Mouse (Mus musculus) hindbrain, postnatal 0 days (tissue): ENCODE data around the gene Inpp5e. TPM values are rescaled to one million over a fixed set of nuclear protein-coding genes. Genes with fewer than 3 reads are reported as not detected.
A peak's percentile ranks its signal among the peaks of the same experiment; 100 is the strongest.
"Not testable (repeated sequence)": the region's sequence is repeated elsewhere in the genome, so short reads cannot be mapped to it uniquely, and the experiment has no call there.

Experiments used
- ATAC-seq: fragments of 200-750 bp; cut with Nextera tagmentation; 2 replicates; pipeline ENCODE4 v1.8.0; 2017; ENCODE audit warnings: mild to moderate bottlenecking, moderate TSS enrichment, moderate library complexity
- DNase-seq: peaks from one replicate; pipeline ENCODE4 v3.0.0-alpha.2; 2015; ENCODE audit warnings: low spot score
- H3K27ac ChIP-seq: fragments of 300-500 bp; sonication (generic); 2 replicates; pipeline ENCODE4 v1.5.1; 2014; ENCODE audit warnings: mild to moderate bottlenecking
- H3K27me3 ChIP-seq: fragments of 300-500 bp; sonication (generic); 2 replicates; pipeline ENCODE4 v1.6.1; 2014; ENCODE audit warnings: low read length, mixed read lengths; ENCODE audit not compliant: insufficient read depth
- H3K36me3 ChIP-seq: fragments of 300-500 bp; sonication (generic); 2 replicates; pipeline ENCODE4 v1.6.1; 2014; ENCODE audit warnings: low read length, mixed read lengths; ENCODE audit not compliant: insufficient read depth
- H3K4me1 ChIP-seq: fragments of 300-500 bp; sonication (generic); 2 replicates; pipeline ENCODE4 v1.6.1; 2014; ENCODE audit warnings: antibody characterized with exemption, low read length, mixed read lengths; ENCODE audit not compliant: insufficient read depth
- H3K4me2 ChIP-seq: fragments of 300-500 bp; sonication (generic); 2 replicates; pipeline ENCODE4 v1.6.1; 2014; ENCODE audit warnings: low read depth, mild to moderate bottlenecking, low read length, moderate library complexity, mixed read lengths
- H3K4me3 ChIP-seq: fragments of 300-500 bp; sonication (generic); 2 replicates; pipeline ENCODE4 v1.5.1; 2014; ENCODE audit warnings: low read length
- H3K9ac ChIP-seq: fragments of 300-500 bp; sonication (generic); replicated peaks from 2 replicates; pipeline ENCODE4 v1.6.1; 2014; ENCODE audit warnings: mild to moderate bottlenecking, low read length, moderate library complexity, mixed read lengths
- H3K9me3 ChIP-seq: fragments of 300-500 bp; sonication (generic); 2 replicates; pipeline ENCODE4 v1.6.1; 2016; ENCODE audit warnings: low read length, mixed read lengths
- CTCF ChIP-seq: IDR thresholded peaks from 2 replicates; pipeline ENCODE4 v1.5.1; 2016; ENCODE audit warnings: antibody characterized with exemption, control low read depth, low read depth
- WGBS: fragments of 180-500 bp; shearing (Covaris S2); extraction: QIAGEN DNeasy Blood & Tissue Kit; methylation state at CpG from one replicate; pipeline ENCODE4 v1.1.7; 2014; 5-methylcytosine and 5-hydroxymethylcytosine counted together
- polyA plus RNA-seq: library from polyadenylated mRNA; unstranded; fragments of >200 nt; fragmentation: Nextera tagmentation; extraction: Ambion mirVana; gene quantifications from 2 replicates; pipeline ENCODE4 v1.2.1, GENCODE M21; 2015
- total RNA-seq: library from RNA; depleted of rRNA; stranded (reverse); fragments of >200 nt; gene quantifications from 2 replicates; pipeline ENCODE4 v1.2.3, GENCODE M21; 2014

The Inpp5e gene
- total and polyA plus RNA-seq, 2 experiments from 2014 or later = 16.3 to 40.6 TPM

- Histone ChIP-seq H3K9me3 (no peaks in the 10 kb centered on the region), H3K9ac (no peak overlapping the region), H3K36me3 (peaks cover 66% of the 10 kb centered on the region), H3K27ac (no peak overlapping the region), H3K4me1 (no peaks in the 10 kb centered on the region; the same call in 1 of the 2 replicates), H3K4me3 (no peak overlapping the region), H3K4me2 (no peak overlapping the region), H3K27me3 (no peaks in the 10 kb centered on the region)
- TF ChIP-seq CTCF = no peak
- ATAC-seq (no peak), DNase-seq (no peak)
- 90% methylated on average over 3 of the region's 3 CpGs for WGBS
Measured at GRCm38 (mm10) chr2:26390954-26391353, 18.0 kb downstream of the Inpp5e start.

- Histone ChIP-seq H3K4me1 (no peaks in the 10 kb centered on the region; the same call in 1 of the 2 replicates), H3K9ac (peak within 1 kb of the TSS; percentile 93), H3K4me3 (peak within 1 kb of the TSS; percentile 86), H3K36me3 (peaks cover 65% of the 10 kb centered on the region), H3K9me3 (no peaks in the 10 kb centered on the region), H3K4me2 (peak within 1 kb of the TSS; percentile 88), H3K27me3 (no peaks in the 10 kb centered on the region), H3K27ac (peak within 1 kb of the TSS; percentile 82)
- TF ChIP-seq CTCF = no peak
- peak; percentile 92 for ATAC-seq
- WGBS = under 1% methylated on average over 54 of the region's 60 CpGs
- peak; percentile 96 for DNase-seq
Measured at GRCm38 (mm10) chr2:26389154-26389690, 19.8 kb downstream of the Inpp5e start, which contains the start of the genes Entr1 and Pmpca. TSS of gene Entr1 (minus strand) at chr2:26389316. TSS of gene Pmpca (plus strand) at chr2:26389339.

- ATAC-seq (peak; percentile 70), DNase-seq (no peak)
- H3K4me2 ChIP-seq = peak overlapping the region; percentile 88
- H3K36me3 ChIP-seq = peaks cover 64% of the 10 kb centered on the region
- H3K9ac ChIP-seq = peak overlapping the region; percentile 93
- H3K27me3 ChIP-seq = no peaks in the 10 kb centered on the region
- no peaks in the 10 kb centered on the region; the same call in 1 of the 2 replicates for H3K4me1 ChIP-seq
- no peak for TF ChIP-seq CTCF
- WGBS = under 1% methylated on average over 40 of the region's 45 CpGs
- no peaks in the 10 kb centered on the region for H3K9me3 ChIP-seq
- H3K27ac ChIP-seq = peak overlapping the region; percentile 82
- H3K4me3 ChIP-seq = peak overlapping the region; percentile 86
Measured at GRCm38 (mm10) chr2:26388682-26389153, 20.3 kb downstream of the Inpp5e start.

GRCm38 (mm10) chr2:26387713-26388112 is 21.3 kb downstream of the Inpp5e start:
- no peak overlapping the region for H3K27ac ChIP-seq
- no peak overlapping the region for H3K4me3 ChIP-seq
- TF ChIP-seq CTCF = no peak
- no peaks in the 10 kb centered on the region for H3K9me3 ChIP-seq
- no peaks in the 10 kb centered on the region; the same call in 1 of the 2 replicates for H3K4me1 ChIP-seq
- H3K9ac ChIP-seq = 0 out of 2 replicates have a peak overlapping the region, but pooled peaks have one; percentile 93
- H3K4me2 ChIP-seq = peak overlapping the region; percentile 88; the same call in 1 of the 2 replicates
- 94% methylated on average over 3 of the region's 3 CpGs for WGBS
- H3K27me3 ChIP-seq = no peaks in the 10 kb centered on the region
- no peak for ATAC-seq
- H3K36me3 ChIP-seq = peaks cover 63% of the 10 kb centered on the region
- no peak for DNase-seq

GRCm38 (mm10) chr2:26380871-26381270 is 28.1 kb downstream of the Inpp5e start:
- peak overlapping the region; percentile 78 for H3K4me3 ChIP-seq
- H3K27ac ChIP-seq = peak overlapping the region; percentile 70; the same call in 1 of the 2 replicates
- not testable (repeated sequence) for H3K27me3 ChIP-seq, DNase-seq, ATAC-seq, H3K4me1 ChIP-seq, H3K9me3 ChIP-seq
- peak overlapping the region; percentile 98 for H3K4me2 ChIP-seq
- H3K9ac ChIP-seq = peak overlapping the region; percentile 70
- 36% methylated on average over 6 of the region's 6 CpGs for WGBS
- H3K36me3 ChIP-seq = peaks cover 53% of the 10 kb centered on the region

- Histone ChIP-seq H3K27me3 (no peaks in the 10 kb centered on the region), H3K36me3 (peaks cover 51% of the 10 kb centered on the region), H3K27ac (peak within 1 kb of the TSS; percentile 70), H3K9ac (peak within 1 kb of the TSS; percentile 70), H3K4me3 (peak within 1 kb of the TSS; percentile 78), H3K9me3 (no peaks in the 10 kb centered on the region), H3K4me2 (peak within 1 kb of the TSS; percentile 98), H3K4me1 (no peaks in the 10 kb centered on the region)
- ATAC-seq = peak; percentile 96
- under 1% methylated on average over 38 of the region's 38 CpGs for WGBS
- peak; percentile 92 for DNase-seq
- no peak for TF ChIP-seq CTCF
Measured at GRCm38 (mm10) chr2:26380131-26380771, 28.8 kb downstream of the Inpp5e start, which contains the start of gene Snapc4. TSS of gene Snapc4 (minus strand) at chr2:26380653.

GRCm38 (mm10) chr2:26372396-26372795 is 36.6 kb downstream of the Inpp5e start:
- TF ChIP-seq CTCF = no peak
- peaks cover 82% of the 10 kb centered on the region for H3K36me3 ChIP-seq
- 99% methylated on average over 8 of the region's 8 CpGs for WGBS

More at GRCm38 (mm10) chr2:26372396-26372795, 36.6 kb downstream of the Inpp5e start:
- Histone ChIP-seq H3K4me1 (no peaks in the 10 kb centered on the region), H3K27me3 (no peaks in the 10 kb centered on the region), H3K4me2 (no peak overlapping the region), H3K9me3 (no peaks in the 10 kb centered on the region), H3K4me3 (no peak overlapping the region), H3K27ac (no peak overlapping the region), H3K9ac (no peak overlapping the region)
- DNase-seq (no peak), ATAC-seq (no peak)
